Mouse (Mus musculus): ENCODE results near the gene Naa80.

DNA sequence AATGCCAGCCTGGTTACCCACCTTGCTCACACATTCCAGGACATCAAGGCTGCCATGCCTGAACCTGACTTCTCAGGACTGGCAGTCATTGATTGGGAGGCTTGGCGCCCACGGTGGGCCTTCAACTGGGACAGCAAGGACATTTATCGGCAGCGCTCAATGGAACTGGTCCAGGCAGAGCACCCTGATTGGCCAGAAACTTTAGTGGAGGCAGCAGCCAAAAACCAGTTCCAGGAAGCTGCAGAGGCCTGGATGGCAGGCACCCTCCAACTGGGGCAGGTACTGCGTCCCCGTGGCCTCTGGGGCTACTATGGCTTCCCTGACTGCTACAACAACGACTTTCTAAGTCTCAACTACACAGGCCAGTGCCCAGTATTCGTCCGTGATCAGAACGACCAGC, 816 bp upstream of the Naa80 start:
- no peak for TF ChIP-seq ZNF384 (IDR thresholded peaks at IDR 0.05; ENCODE audit: low read depth, low read length)
- TF ChIP-seq HCFC1 (IDR thresholded peaks at IDR 0.05; ENCODE audit: borderline replicate concordance, insufficient read depth, low read length), result no peak

All from ES-E14 (cell line).